Mouse (Mus musculus): Measurements from ENCODE around the gene Pde4d. TPM values are rescaled to one million over a fixed set of nuclear protein-coding genes. Genes with fewer than 3 reads are reported as not detected.

The Pde4d gene
- total and polyA plus RNA-seq, 3 experiments: 18.5 to 18.8 TPM; not detected in 1

DNA sequence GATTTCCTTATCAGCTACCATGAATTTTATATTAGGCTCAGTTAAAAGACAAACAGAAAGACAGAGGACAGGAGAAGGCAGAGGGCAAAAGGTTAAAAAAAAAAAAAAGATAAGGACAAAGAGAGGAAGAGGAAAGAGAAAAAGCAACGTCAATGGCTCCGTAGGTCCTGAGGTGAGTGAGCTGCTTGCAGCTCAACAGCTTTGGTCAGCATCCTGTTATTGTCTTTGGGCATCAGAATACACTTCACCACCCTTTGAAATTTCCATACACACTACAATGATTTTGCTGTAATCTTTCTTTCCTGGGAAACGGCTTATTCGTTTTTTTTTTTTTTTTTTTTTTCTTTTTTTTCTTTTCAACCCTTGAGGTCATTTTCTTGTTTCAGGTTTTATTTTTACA, 788.9 kb downstream of the Pde4d start:
- H3K36me3 ChIP-seq (ENCODE audit: control insufficient read depth in 1 of 2, insufficient read depth in 2 of 2, low read length in 2 of 2): no peaks in the 10 kb centered on the region
- no peak overlapping the region for H3K27ac ChIP-seq (ENCODE audit: control insufficient read depth, low read depth, low read length)
- TF ChIP-seq UBTF (IDR thresholded peaks at IDR 0.05; ENCODE audit: borderline replicate concordance, insufficient read depth, low read depth, low read length): no peak
- no peak for TF ChIP-seq RAD21 (IDR thresholded peaks at IDR 0.05; ENCODE audit: low read depth, low read length)
- no peak for TF ChIP-seq HCFC1 (IDR thresholded peaks at IDR 0.05; ENCODE audit: low read depth, low read length)
- no peak for TF ChIP-seq TCF12 (IDR thresholded peaks at IDR 0.05; ENCODE audit: low read depth, low read length)
- no peak for TF ChIP-seq EP300 (IDR thresholded peaks at IDR 0.05; ENCODE audit: low read depth in 1 of 2, low read length in 2 of 2)
- TF ChIP-seq TBP (IDR thresholded peaks at IDR 0.05; ENCODE audit: low read depth, low read length): no peak
- no peak for TF ChIP-seq USF2 (IDR thresholded peaks at IDR 0.05; ENCODE audit: borderline replicate concordance in 1 of 2, insufficient read depth in 1 of 2, low read depth in 1 of 2, low read length in 2 of 2)
- no peak for TF ChIP-seq MAX (IDR thresholded peaks at IDR 0.05; ENCODE audit: low read length)
- TF ChIP-seq MAZ (IDR thresholded peaks at IDR 0.05; ENCODE audit: low read depth, low read length): no peak
- TF ChIP-seq GABPA (IDR thresholded peaks at IDR 0.05; ENCODE audit: low read depth, low read length): no peak
- TF ChIP-seq NRF1 (IDR thresholded peaks at IDR 0.05; ENCODE audit: insufficient read depth, low read depth, low read length, poor library complexity, severe bottlenecking): no peak
- no peak for TF ChIP-seq TAL1 (IDR thresholded peaks at IDR 0.05; ENCODE audit: low read length)
- TF ChIP-seq ZMIZ1 (IDR thresholded peaks at IDR 0.05; ENCODE audit: low read depth, low read length): no peak
- no peak for TF ChIP-seq GATA1 (IDR thresholded peaks at IDR 0.05; ENCODE audit: low read depth, low read length)
- no peak for TF ChIP-seq ZKSCAN1 (IDR thresholded peaks at IDR 0.05; ENCODE audit: low read depth, low read length)
- no peak for TF ChIP-seq POLR2AphosphoS2 (IDR thresholded peaks at IDR 0.05; ENCODE audit: low read length)
- no peak for TF ChIP-seq ZNF384 (IDR thresholded peaks at IDR 0.05; ENCODE audit: low read depth, low read length)
- TF ChIP-seq ETS1 (IDR thresholded peaks at IDR 0.05; ENCODE audit: low read depth, low read length): no peak
- no peaks in the 10 kb centered on the region; a peak in 1 of 4 replicates for H3K27me3 ChIP-seq (ENCODE audit: control insufficient read depth in 1 of 2, insufficient read depth in 2 of 2, low read length in 2 of 2)
- no peak overlapping the region for H3K4me3 ChIP-seq (ENCODE audit: control insufficient read depth in 1 of 2, insufficient read depth in 1 of 2, low read depth in 2 of 2, low read length in 2 of 2)
- H3K9ac ChIP-seq (ENCODE audit: control insufficient read depth, low read depth, low read length, poor library complexity, severe bottlenecking): no peak overlapping the region
- H3K79me2 ChIP-seq (ENCODE audit: control insufficient read depth, insufficient read depth, low read length, poor library complexity): no peaks in the 10 kb centered on the region
- DNase-seq (ENCODE audit: low read depth, low spot score): no peak
- H3K4me1 ChIP-seq (ENCODE audit: control insufficient read depth in 1 of 2, insufficient read depth in 2 of 2, low read length in 2 of 2): no peaks in the 10 kb centered on the region
- no peaks in the 10 kb centered on the region for H3K9me3 ChIP-seq (replicated peaks; ENCODE audit: insufficient read depth, low read length)

DNA sequence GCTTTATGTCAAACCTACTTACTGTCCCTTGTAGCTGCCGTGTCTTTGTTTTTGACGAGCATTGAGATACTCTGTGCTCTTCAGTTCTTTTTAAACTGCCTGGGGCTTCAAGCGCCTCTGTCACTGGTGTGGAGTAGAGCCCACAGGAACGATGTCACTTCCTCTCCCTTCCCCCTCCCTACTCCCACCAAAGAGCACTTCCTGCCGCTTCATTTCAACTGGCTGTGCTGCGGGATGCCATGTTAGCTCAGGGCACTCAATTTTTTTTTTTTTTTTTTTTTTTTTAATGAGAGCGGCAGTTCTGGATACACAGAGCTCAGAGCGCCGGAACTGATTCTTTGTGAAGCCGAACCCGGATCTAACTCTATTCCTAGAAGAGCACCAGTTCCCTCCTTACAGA, 789.5 kb downstream of the Pde4d start:
- TF ChIP-seq ZNF384 (IDR thresholded peaks at IDR 0.05; ENCODE audit: low read depth, low read length) (no peak), ZKSCAN1 (IDR thresholded peaks at IDR 0.05; ENCODE audit: low read depth, low read length) (no peak), ETS1 (IDR thresholded peaks at IDR 0.05; ENCODE audit: low read depth, low read length) (no peak), CHD1 (IDR thresholded peaks at IDR 0.05; ENCODE audit: low read depth, low read length) (no peak), ZC3H11A (IDR thresholded peaks at IDR 0.05; ENCODE audit: low read depth, low read length) (no peak), SMC3 (IDR thresholded peaks at IDR 0.05; ENCODE audit: low read depth, low read length) (no peak), KAT2A (conservative IDR thresholded peaks at IDR 0.05; ENCODE audit: low read depth, low read length) (no peak), CTCF (IDR thresholded peaks at IDR 0.05 in 2 of 3, conservative IDR thresholded peaks at IDR 0.05 in 1 of 3; ENCODE audit: control insufficient read depth in 1 of 3, insufficient read depth in 1 of 3, low read depth in 2 of 3, low read length in 3 of 3, poor library complexity in 1 of 3, severe bottlenecking in 1 of 3) (no peak), MYB (IDR thresholded peaks at IDR 0.05; ENCODE audit: low read depth, low read length) (no peak), MAZ (IDR thresholded peaks at IDR 0.05; ENCODE audit: low read depth, low read length) (no peak), JUND (IDR thresholded peaks at IDR 0.05; ENCODE audit: low read depth, low read length) (no peak), MAX (IDR thresholded peaks at IDR 0.05; ENCODE audit: low read length) (no peak), CHD2 (IDR thresholded peaks at IDR 0.05; ENCODE audit: low read length) (no peak), HCFC1 (IDR thresholded peaks at IDR 0.05; ENCODE audit: low read depth, low read length) (no peak), E2F4 (IDR thresholded peaks at IDR 0.05; ENCODE audit: borderline replicate concordance, low read depth, low read length) (no peak), EP300 (IDR thresholded peaks at IDR 0.05; ENCODE audit: low read depth in 1 of 2, low read length in 2 of 2) (no peak), USF2 (IDR thresholded peaks at IDR 0.05; ENCODE audit: borderline replicate concordance in 1 of 2, insufficient read depth in 1 of 2, low read depth in 1 of 2, low read length in 2 of 2) (no peak), POLR2A (IDR thresholded peaks at IDR 0.05; ENCODE audit: control insufficient read depth in 1 of 2, insufficient read depth in 1 of 2, low read depth in 1 of 2, low read length in 2 of 2, poor library complexity in 1 of 2) (no peak), MAFK (IDR thresholded peaks at IDR 0.05; ENCODE audit: borderline replicate concordance, low read depth, low read length) (no peak), MYC (IDR thresholded peaks at IDR 0.05; ENCODE audit: low read depth, low read length) (no peak)
- no peak for DNase-seq (ENCODE audit: low read depth, low spot score)

More for the DNA sequence above, 789.5 kb downstream of the Pde4d start:
- Histone ChIP-seq H3K36me3 (ENCODE audit: control insufficient read depth in 1 of 2, insufficient read depth in 2 of 2, low read length in 2 of 2) (no peaks in the 10 kb centered on the region), H3K79me2 (ENCODE audit: control insufficient read depth, insufficient read depth, low read length, poor library complexity) (no peaks in the 10 kb centered on the region), H3K4me3 (ENCODE audit: control insufficient read depth in 1 of 2, insufficient read depth in 1 of 2, low read depth in 2 of 2, low read length in 2 of 2) (no peak overlapping the region), H3K27ac (ENCODE audit: control insufficient read depth, low read depth, low read length) (no peak overlapping the region), H3K9ac (ENCODE audit: control insufficient read depth, low read depth, low read length, poor library complexity, severe bottlenecking) (no peak overlapping the region), H3K9me3 (replicated peaks; ENCODE audit: insufficient read depth, low read length) (no peaks in the 10 kb centered on the region), H3K4me1 (ENCODE audit: control insufficient read depth in 1 of 2, insufficient read depth in 2 of 2, low read length in 2 of 2) (no peaks in the 10 kb centered on the region), H3K27me3 (ENCODE audit: control insufficient read depth in 1 of 2, insufficient read depth in 2 of 2, low read length in 2 of 2) (no peaks in the 10 kb centered on the region; a peak in 1 of 4 replicates)

Data from MEL (cell line).